Mouse (Mus musculus) lung, adult 2 months (tissue): ENCODE data around the gene Pwwp2a.

Experiments
- CTCF ChIP-seq: fragments of 200-500 bp; IDR thresholded peaks from 2 replicates; pipeline ENCODE4 v1.5.1; 2011; ENCODE audit warnings: mild to moderate bottlenecking, low read length, control low read depth; ENCODE audit not compliant: insufficient read depth
- POLR2A ChIP-seq: fragments of 200-500 bp; IDR thresholded peaks from 2 replicates; pipeline ENCODE4 v1.6.1; 2011; ENCODE audit warnings: low read depth, mild to moderate bottlenecking, control low read depth, low read length, borderline replicate concordance; ENCODE audit errors: extremely low read depth

GRCm38 (mm10) chr11:43638486-43638885, 43.3 kb upstream of the Pwwp2a start:
- TF ChIP-seq CTCF (no peak), POLR2A (no peak)
